Mouse (Mus musculus): ENCODE measurements around the gene Wasl. TPM values are rescaled to one million over a fixed set of nuclear protein-coding genes. Genes with fewer than 3 reads are reported as not detected.

Gene Wasl
- polyA plus RNA-seq, 1 experiment from 2014 or later: 49.7 TPM

- Histone ChIP-seq H3K9ac (ENCODE audit: low read length) (no peak overlapping the region), H3K9me3 (ENCODE audit: control insufficient read depth, low read length) (no peaks in the 10 kb centered on the region), H3K4me2 (ENCODE audit: low read length) (no peak overlapping the region), H3K36me3 (ENCODE audit: control insufficient read depth, insufficient read depth, low read length) (no peaks in the 10 kb centered on the region), H3K4me3 (ENCODE audit: control insufficient read depth in 1 of 2, insufficient read depth in 1 of 2, low read depth in 1 of 2, low read length in 2 of 2) (no peak overlapping the region), H3K4me1 (ENCODE audit: control insufficient read depth in 2 of 2, insufficient read depth in 2 of 2, low read length in 2 of 2) (no peaks in the 10 kb centered on the region), H3K27me3 (ENCODE audit: control insufficient read depth, insufficient read depth, low read length) (no peaks in the 10 kb centered on the region), H3K27ac (replicated peaks in 1 of 2; ENCODE audit: control insufficient read depth in 1 of 2, insufficient read depth in 1 of 2, low read depth in 2 of 2, low read length in 2 of 2) (no peak overlapping the region)
- ATAC-seq (ENCODE audit: insufficient number of reproducible peaks, insufficient read depth, low FRiP score, low read depth): no peak
- WGBS: 84% methylated on average over 3 of the region's 3 CpGs
Measured at GRCm38 (mm10) chr6:24683113-24683512, 18.3 kb upstream of the Wasl start.

GRCm38 (mm10) chr6:24667829-24668228 is 3.0 kb upstream of the Wasl start:
- Histone ChIP-seq H3K4me2 (ENCODE audit: low read length) (no peak overlapping the region), H3K27me3 (ENCODE audit: control insufficient read depth, insufficient read depth, low read length) (no peaks in the 10 kb centered on the region), H3K9ac (ENCODE audit: low read length) (no peak overlapping the region), H3K36me3 (ENCODE audit: control insufficient read depth, insufficient read depth, low read length) (no peaks in the 10 kb centered on the region), H3K4me1 (ENCODE audit: control insufficient read depth in 2 of 2, insufficient read depth in 2 of 2, low read length in 2 of 2) (peaks cover 0 to 2% of the 10 kb centered on the region in 2 experiments; a peak in 1 of 4 replicates), H3K9me3 (ENCODE audit: control insufficient read depth, low read length) (no peaks in the 10 kb centered on the region), H3K27ac (replicated peaks in 1 of 2; ENCODE audit: control insufficient read depth in 1 of 2, insufficient read depth in 1 of 2, low read depth in 2 of 2, low read length in 2 of 2) (no peak overlapping the region; a peak in 1 of 4 replicates), H3K4me3 (ENCODE audit: control insufficient read depth in 1 of 2, insufficient read depth in 1 of 2, low read depth in 1 of 2, low read length in 2 of 2) (no peak overlapping the region)
- no peak for ATAC-seq (ENCODE audit: insufficient number of reproducible peaks, insufficient read depth, low FRiP score, low read depth)
- 38% methylated on average over 3 of the region's 3 CpGs for WGBS

GRCm38 (mm10) chr6:24666248-24666647 is 1.4 kb upstream of the Wasl start:
- H3K4me2 ChIP-seq (ENCODE audit: low read length): no peak overlapping the region

GRCm38 (mm10) chr6:24664133-24664866 is 509 bp downstream of the Wasl start:
- Histone ChIP-seq H3K4me2 (ENCODE audit: low read length) (peak overlapping the region; percentile 94), H3K36me3 (ENCODE audit: control insufficient read depth, insufficient read depth, low read length) (0 out of 2 replicates have a peak, but pooled peaks cover 4% of the 10 kb centered on the region), H3K27me3 (ENCODE audit: control insufficient read depth, insufficient read depth, low read length) (no peaks in the 10 kb centered on the region), H3K9me3 (ENCODE audit: control insufficient read depth, low read length) (no peaks in the 10 kb centered on the region), H3K4me3 (ENCODE audit: control insufficient read depth in 1 of 2, insufficient read depth in 1 of 2, low read depth in 1 of 2, low read length in 2 of 2) (peak overlapping the region; percentile 75 to 98), H3K9ac (ENCODE audit: low read length) (peak overlapping the region; percentile 99), H3K27ac (replicated peaks in 1 of 2; ENCODE audit: control insufficient read depth in 1 of 2, insufficient read depth in 1 of 2, low read depth in 2 of 2, low read length in 2 of 2) (peak overlapping the region; percentile 91 to 99), H3K4me1 (ENCODE audit: control insufficient read depth in 2 of 2, insufficient read depth in 2 of 2, low read length in 2 of 2) (peaks cover 0 to 15% of the 10 kb centered on the region in 2 experiments)
- ATAC-seq (ENCODE audit: insufficient number of reproducible peaks, insufficient read depth, low FRiP score, low read depth): peak; percentile 52
- WGBS: under 1% methylated on average over 47 of the region's 58 CpGs

More at GRCm38 (mm10) chr6:24666248-24666647, 1.4 kb upstream of the Wasl start:
- peaks cover 0 to 15% of the 10 kb centered on the region in 2 experiments; a peak in 3 of 4 replicates for H3K4me1 ChIP-seq (ENCODE audit: control insufficient read depth in 2 of 2, insufficient read depth in 2 of 2, low read length in 2 of 2)
- no peaks in the 10 kb centered on the region for H3K9me3 ChIP-seq (ENCODE audit: control insufficient read depth, low read length)
- no peak overlapping the region for H3K4me3 ChIP-seq (ENCODE audit: control insufficient read depth in 1 of 2, insufficient read depth in 1 of 2, low read depth in 1 of 2, low read length in 2 of 2)
- H3K27me3 ChIP-seq (ENCODE audit: control insufficient read depth, insufficient read depth, low read length): no peaks in the 10 kb centered on the region
- no peak overlapping the region for H3K27ac ChIP-seq (replicated peaks in 1 of 2; ENCODE audit: control insufficient read depth in 1 of 2, insufficient read depth in 1 of 2, low read depth in 2 of 2, low read length in 2 of 2)
- no peak for ATAC-seq (ENCODE audit: insufficient number of reproducible peaks, insufficient read depth, low FRiP score, low read depth)
- H3K36me3 ChIP-seq (ENCODE audit: control insufficient read depth, insufficient read depth, low read length): no peaks in the 10 kb centered on the region
- no peak overlapping the region for H3K9ac ChIP-seq (ENCODE audit: low read length)
- WGBS: 79% methylated on average over 5 of the region's 5 CpGs

GRCm38 (mm10) chr6:24663196-24664132 is 1.3 kb downstream of the Wasl start:
- peak overlapping the region; percentile 99 for H3K9ac ChIP-seq (ENCODE audit: low read length)
- H3K27me3 ChIP-seq (ENCODE audit: control insufficient read depth, insufficient read depth, low read length): no peaks in the 10 kb centered on the region
- 0 out of 2 replicates have a peak, but pooled peaks cover 4% of the 10 kb centered on the region for H3K36me3 ChIP-seq (ENCODE audit: control insufficient read depth, insufficient read depth, low read length)
- peak overlapping the region; percentile 91 to 99 for H3K27ac ChIP-seq (replicated peaks in 1 of 2; ENCODE audit: control insufficient read depth in 1 of 2, insufficient read depth in 1 of 2, low read depth in 2 of 2, low read length in 2 of 2)
- no peaks in the 10 kb centered on the region for H3K9me3 ChIP-seq (ENCODE audit: control insufficient read depth, low read length)
- ATAC-seq (ENCODE audit: insufficient number of reproducible peaks, insufficient read depth, low FRiP score, low read depth): no peak
- H3K4me3 ChIP-seq (ENCODE audit: control insufficient read depth in 1 of 2, insufficient read depth in 1 of 2, low read depth in 1 of 2, low read length in 2 of 2): peak overlapping the region; percentile 75 to 98
- H3K4me1 ChIP-seq (ENCODE audit: control insufficient read depth in 2 of 2, insufficient read depth in 2 of 2, low read length in 2 of 2): peaks cover 0 to 15% of the 10 kb centered on the region in 2 experiments
- peak overlapping the region; percentile 94 for H3K4me2 ChIP-seq (ENCODE audit: low read length)
- 9% methylated on average over 21 of the region's 21 CpGs for WGBS

- no peak overlapping the region for H3K27ac ChIP-seq (replicated peaks in 1 of 2; ENCODE audit: control insufficient read depth in 1 of 2, insufficient read depth in 1 of 2, low read depth in 2 of 2, low read length in 2 of 2)
- peak overlapping the region; percentile 94 for H3K4me2 ChIP-seq (ENCODE audit: low read length)
- peak overlapping the region in 1 of 2 experiments; percentile 98; a peak in 1 of 4 replicates for H3K4me3 ChIP-seq (ENCODE audit: control insufficient read depth in 1 of 2, insufficient read depth in 1 of 2, low read depth in 1 of 2, low read length in 2 of 2)
- WGBS: 29% methylated on average over 4 of the region's 4 CpGs
- ATAC-seq (ENCODE audit: insufficient number of reproducible peaks, insufficient read depth, low FRiP score, low read depth): no peak
- peaks cover 2 to 18% of the 10 kb centered on the region in 2 experiments for H3K4me1 ChIP-seq (ENCODE audit: control insufficient read depth in 2 of 2, insufficient read depth in 2 of 2, low read length in 2 of 2)
- H3K9me3 ChIP-seq (ENCODE audit: control insufficient read depth, low read length): no peaks in the 10 kb centered on the region
- H3K9ac ChIP-seq (ENCODE audit: low read length): 0 out of 2 replicates have a peak overlapping the region, but pooled peaks have one; percentile 22
- H3K27me3 ChIP-seq (ENCODE audit: control insufficient read depth, insufficient read depth, low read length): no peaks in the 10 kb centered on the region
- 0 out of 2 replicates have a peak, but pooled peaks cover 4% of the 10 kb centered on the region for H3K36me3 ChIP-seq (ENCODE audit: control insufficient read depth, insufficient read depth, low read length)
Measured at GRCm38 (mm10) chr6:24662483-24662882, 2.3 kb downstream of the Wasl start.

- no peak overlapping the region for H3K9ac ChIP-seq (ENCODE audit: low read length)
- H3K4me3 ChIP-seq (ENCODE audit: control insufficient read depth in 1 of 2, insufficient read depth in 1 of 2, low read depth in 1 of 2, low read length in 2 of 2): no peak overlapping the region
- no peaks in the 10 kb centered on the region for H3K9me3 ChIP-seq (ENCODE audit: control insufficient read depth, low read length)
- no peak overlapping the region for H3K27ac ChIP-seq (replicated peaks in 1 of 2; ENCODE audit: control insufficient read depth in 1 of 2, insufficient read depth in 1 of 2, low read depth in 2 of 2, low read length in 2 of 2)
- H3K36me3 ChIP-seq (ENCODE audit: control insufficient read depth, insufficient read depth, low read length): 0 out of 2 replicates have a peak, but pooled peaks cover 4% of the 10 kb centered on the region
- H3K4me1 ChIP-seq (ENCODE audit: control insufficient read depth in 2 of 2, insufficient read depth in 2 of 2, low read length in 2 of 2): peaks cover 2 to 19% of the 10 kb centered on the region in 2 experiments; a peak in 3 of 4 replicates
- no peaks in the 10 kb centered on the region for H3K27me3 ChIP-seq (ENCODE audit: control insufficient read depth, insufficient read depth, low read length)
- ATAC-seq (ENCODE audit: insufficient number of reproducible peaks, insufficient read depth, low FRiP score, low read depth): no peak
- 68% methylated on average over 4 of the region's 4 CpGs for WGBS
- peak overlapping the region; percentile 94 for H3K4me2 ChIP-seq (ENCODE audit: low read length)
Measured at GRCm38 (mm10) chr6:24661879-24662278, 2.9 kb downstream of the Wasl start.
